Mouse (Mus musculus) small intestine, adult 2 months (tissue): ENCODE data around the gene Mapk8ip1. TPM values are rescaled to one million over a fixed set of nuclear protein-coding genes. Genes with fewer than 3 reads are reported as not detected.

Experiments used
- H3K27ac ChIP-seq: fragments of 200-500 bp; 2 replicates; pipeline ENCODE4 v1.5.1; 2012; ENCODE audit warnings: low read depth, low read length, control low read depth, inconsistent platforms; ENCODE audit not compliant: insufficient read depth
- H3K27me3 ChIP-seq: fragments of 200-500 bp; 2 replicates; pipeline ENCODE4 v1.6.1; 2012; ENCODE audit warnings: mild to moderate bottlenecking, moderate library complexity, low read length, inconsistent platforms; ENCODE audit not compliant: control insufficient read depth, insufficient read depth
- H3K36me3 ChIP-seq: fragments of 200-500 bp; 2 replicates; pipeline ENCODE4 v1.6.1; 2012; ENCODE audit warnings: mild to moderate bottlenecking, low read length, control low read depth, inconsistent platforms; ENCODE audit not compliant: control insufficient read depth, insufficient read depth
- H3K4me1 ChIP-seq: fragments of 200-500 bp; 2 replicates; pipeline ENCODE4 v1.6.1; 2012; ENCODE audit warnings: low read length, inconsistent platforms, mixed read lengths; ENCODE audit not compliant: control insufficient read depth, insufficient read depth, insufficient read length
- H3K4me3 ChIP-seq: fragments of 200-500 bp; 2 replicates; pipeline ENCODE4 v1.5.1; 2012; ENCODE audit warnings: low read depth, mild to moderate bottlenecking, control low read depth, inconsistent platforms, low read length, moderate library complexity
- CTCF ChIP-seq: fragments of 200-500 bp; IDR thresholded peaks from 2 replicates; pipeline ENCODE4 v1.5.1; 2012; ENCODE audit warnings: low read depth, mild to moderate bottlenecking, control low read depth, inconsistent platforms, low read length, moderate library complexity, mixed read lengths; ENCODE audit not compliant: insufficient replicate concordance, insufficient read length; ENCODE audit errors: extremely low read depth
- POLR2A ChIP-seq: fragments of 200-500 bp; IDR thresholded peaks from 2 replicates; pipeline ENCODE4 v1.6.1; 2012; ENCODE audit warnings: low read depth, mild to moderate bottlenecking, control low read depth, inconsistent platforms, low read length, moderate library complexity
- WGBS: fragments of 180-500 bp; shearing (Covaris S2); methylation state at CpG from one replicate; pipeline ENCODE4 v1.1.7; 2018; 5-methylcytosine and 5-hydroxymethylcytosine counted together
- polyA plus RNA-seq: library from polyadenylated mRNA; depleted of rRNA; stranded (reverse); fragments of >200 nt; gene quantifications from 2 replicates; pipeline ENCODE4 v1.2.3, GENCODE M21; 2012; rRNA removed

The Mapk8ip1 gene
- polyA plus RNA-seq: 4.7 and 5.3 TPM in 2 replicates

GRCm38 (mm10) chr2:92401091-92401561, at the start of gene Mapk8ip1:
TSS of gene Mapk8ip1 (minus strand) at chr2:92401263.
- Histone ChIP-seq H3K36me3 (peaks cover 3% of the 10 kb centered on the region), H3K27me3 (peaks cover 10% of the 10 kb centered on the region), H3K4me1 (peaks cover 6% of the 10 kb centered on the region; the same call in 1 of the 2 replicates), H3K27ac (no peak within 1 kb of the TSS), H3K4me3 (peak within 1 kb of the TSS; percentile 54)
- TF ChIP-seq CTCF (no peak), POLR2A (no peak)
- 4% methylated on average over 59 of the region's 59 CpGs for WGBS

DNA sequence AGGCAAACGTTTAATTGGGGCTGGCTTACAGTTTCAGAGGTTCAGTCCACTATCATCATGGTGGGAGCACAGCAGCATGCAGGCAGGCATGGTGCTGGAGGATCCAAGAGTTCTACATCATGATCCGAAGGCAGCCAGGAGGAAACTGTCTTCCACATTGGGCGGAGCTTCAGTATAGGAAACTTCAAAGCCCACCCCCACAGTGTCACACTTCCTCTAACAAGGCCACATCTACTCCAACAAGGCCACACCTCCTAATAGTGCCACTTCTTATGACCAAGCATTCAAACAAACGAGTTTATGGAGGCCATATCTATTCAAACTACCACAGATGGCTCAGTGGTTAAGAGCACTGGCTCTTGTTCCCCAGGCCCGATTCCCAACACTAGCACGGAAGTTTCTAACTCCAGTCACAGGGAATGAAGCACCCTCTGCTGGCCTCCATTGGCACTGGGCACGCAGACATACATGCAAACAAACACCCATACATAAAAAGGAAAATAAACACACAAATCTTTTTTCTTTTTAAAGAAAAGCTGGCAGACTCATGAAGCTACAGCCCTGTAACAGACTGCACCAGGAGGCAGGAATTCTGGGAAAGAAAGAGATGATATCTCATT, 46.2 kb upstream of the Mapk8ip1 start:
- TF ChIP-seq POLR2A (no peak), CTCF (no peak; the same call in 1 of the 2 replicates)
- 38% methylated on average over 7 of the region's 7 CpGs for WGBS
- no peaks in the 10 kb centered on the region for H3K27me3 ChIP-seq
- H3K4me1 ChIP-seq: peaks cover 25% of the 10 kb centered on the region
- peak overlapping the region; percentile 54 for H3K27ac ChIP-seq
- no peak overlapping the region for H3K4me3 ChIP-seq
- H3K36me3 ChIP-seq: peaks cover under 1% of the 10 kb centered on the region; the same call in 1 of the 2 replicates

- peak overlapping the region; percentile 54 for H3K27ac ChIP-seq
- no peak overlapping the region for H3K4me3 ChIP-seq
- no peak for TF ChIP-seq POLR2A
- no peak for TF ChIP-seq CTCF
- H3K36me3 ChIP-seq: no peaks in the 10 kb centered on the region
- 28% methylated on average over 8 of the region's 8 CpGs for WGBS
- peaks cover 25% of the 10 kb centered on the region for H3K4me1 ChIP-seq
- no peaks in the 10 kb centered on the region for H3K27me3 ChIP-seq
These were observed 45.6 kb upstream of the Mapk8ip1 start for GRCm38 (mm10) chr2:92446656-92447055.

DNA sequence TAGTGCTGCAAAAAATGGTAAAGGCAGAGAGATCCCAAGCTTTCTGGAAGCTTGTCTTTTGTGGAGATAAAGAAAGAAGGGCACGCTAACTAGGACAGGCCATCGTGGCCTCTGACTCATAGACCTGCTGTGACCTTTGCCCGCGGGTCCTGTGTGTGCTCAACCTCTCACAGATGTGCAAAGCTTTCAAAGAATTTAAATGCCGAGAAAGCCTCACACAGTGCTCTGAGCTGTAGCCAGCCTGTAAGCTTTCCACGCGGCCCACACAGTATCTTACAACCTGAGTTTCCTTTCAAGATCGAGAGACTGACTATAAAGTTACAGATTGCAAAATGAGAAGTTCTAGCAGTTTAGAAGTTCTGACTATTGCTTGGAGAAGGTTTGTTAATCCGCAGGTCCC, 44.8 kb upstream of the Mapk8ip1 start:
- Histone ChIP-seq H3K36me3 (no peaks in the 10 kb centered on the region), H3K4me1 (peaks cover 25% of the 10 kb centered on the region), H3K27ac (peak overlapping the region; percentile 54), H3K27me3 (no peaks in the 10 kb centered on the region), H3K4me3 (no peak overlapping the region)
- 23% methylated on average over 9 of the region's 9 CpGs for WGBS
- no peak for TF ChIP-seq CTCF

DNA sequence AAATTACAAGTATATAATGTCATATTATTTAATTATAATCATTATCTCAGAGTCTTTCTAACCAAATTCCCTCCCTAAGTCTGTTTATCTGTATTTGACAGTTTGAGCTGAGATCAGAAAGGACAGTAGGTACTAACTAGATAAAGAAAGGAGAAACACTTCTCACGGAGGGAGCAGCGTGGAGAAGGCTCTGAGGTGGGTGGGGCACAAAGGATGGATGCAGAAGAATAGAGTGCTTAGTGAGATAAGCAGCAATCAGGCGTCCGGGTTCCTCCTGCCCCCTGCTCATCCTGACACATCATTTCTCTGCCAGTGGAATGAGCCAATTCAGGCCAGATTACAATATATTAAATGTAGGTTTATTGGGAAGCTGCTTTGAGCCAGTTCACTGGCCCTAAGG, 43.3 kb upstream of the Mapk8ip1 start:
- TF ChIP-seq CTCF: no peak
- TF ChIP-seq POLR2A: no peak
- H3K27me3 ChIP-seq: no peaks in the 10 kb centered on the region
- no peak overlapping the region for H3K27ac ChIP-seq
- no peak overlapping the region for H3K4me3 ChIP-seq
- WGBS: 48% methylated on average over 4 of the region's 4 CpGs
- peaks cover 28% of the 10 kb centered on the region for H3K4me1 ChIP-seq
- no peaks in the 10 kb centered on the region for H3K36me3 ChIP-seq

- TF ChIP-seq POLR2A (no peak), CTCF (no peak)
- peaks cover 28% of the 10 kb centered on the region for H3K4me1 ChIP-seq
- H3K36me3 ChIP-seq: no peaks in the 10 kb centered on the region
- H3K27ac ChIP-seq: no peak overlapping the region
- no peaks in the 10 kb centered on the region for H3K27me3 ChIP-seq
- no peak overlapping the region for H3K4me3 ChIP-seq
- 83% methylated on average over 4 of the region's 4 CpGs for WGBS
These were observed 42.2 kb upstream of the Mapk8ip1 start for GRCm38 (mm10) chr2:92443313-92443712.

DNA sequence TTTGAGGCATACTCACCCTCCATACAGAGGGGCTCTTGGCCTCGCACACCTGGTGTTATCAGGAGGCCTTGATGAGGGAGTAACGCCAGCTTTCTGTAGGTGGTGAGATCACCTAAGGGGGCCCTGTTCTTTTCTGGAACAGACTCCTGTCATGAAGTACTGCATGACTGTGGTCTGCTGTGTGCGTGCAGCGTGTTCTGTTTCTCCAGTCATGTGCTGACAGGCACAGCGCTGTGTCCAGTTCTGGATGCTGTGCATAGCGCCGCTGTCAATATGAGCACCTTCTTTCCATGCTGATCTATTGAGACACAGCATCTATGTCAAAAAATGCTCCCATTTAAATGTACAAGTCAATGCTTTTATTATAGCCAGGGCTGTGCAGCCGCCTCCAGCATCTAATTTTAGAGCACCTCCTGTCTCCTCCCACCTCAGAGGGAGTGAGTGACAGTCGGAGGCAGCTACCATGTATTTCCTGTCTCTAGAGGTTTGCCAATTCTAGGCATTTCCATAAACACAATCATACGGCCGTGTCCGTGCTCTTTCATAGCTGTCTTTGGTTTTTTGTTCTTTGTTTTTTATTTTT, 41.4 kb upstream of the Mapk8ip1 start:
- TF ChIP-seq CTCF (no peak), POLR2A (no peak)
- 82% methylated on average over 12 of the region's 12 CpGs for WGBS
- Histone ChIP-seq H3K4me3 (no peak overlapping the region), H3K27ac (no peak overlapping the region), H3K27me3 (no peaks in the 10 kb centered on the region), H3K36me3 (no peaks in the 10 kb centered on the region), H3K4me1 (peaks cover 25% of the 10 kb centered on the region; the same call in 1 of the 2 replicates)
